Mouse (Mus musculus) hindbrain, embryonic 15.5 days (tissue): ENCODE measurements at regions not wholly inside any gene's neighbourhood (a gene's known extent, or its start where the extent isn't known, plus 50 kb on each side); places are given as distances from the start of the nearest gene placed in this dataset.

Source experiments
- ATAC-seq: fragments of 200-750 bp; cut with Nextera tagmentation; 2 replicates; pipeline ENCODE4 v1.8.0; 2017; ENCODE audit warnings: low read depth, moderate number of reproducible peaks, moderate TSS enrichment; ENCODE audit not compliant: low FRiP score
- H3K27ac ChIP-seq: fragments of 300-500 bp; sonication (generic); replicated peaks from 2 replicates; pipeline ENCODE4 v1.5.1; 2015; ENCODE audit warnings: mild to moderate bottlenecking, inconsistent platforms
- H3K27me3 ChIP-seq: fragments of 300-500 bp; sonication (generic); 2 replicates; pipeline ENCODE4 v1.6.1; 2015; ENCODE audit warnings: control low read depth, inconsistent platforms
- H3K36me3 ChIP-seq: fragments of 300-500 bp; sonication (generic); 2 replicates; pipeline ENCODE4 v1.6.1; 2015; ENCODE audit warnings: control low read depth, inconsistent platforms
- H3K4me1 ChIP-seq: fragments of 300-500 bp; sonication (generic); replicated peaks from 2 replicates; pipeline ENCODE4 v1.6.1; 2015; ENCODE audit warnings: control low read depth, inconsistent platforms
- H3K4me2 ChIP-seq: fragments of 300-500 bp; sonication (generic); 2 replicates; pipeline ENCODE4 v1.6.1; 2015; ENCODE audit warnings: moderate library complexity, mild to moderate bottlenecking, inconsistent platforms
- H3K4me3 ChIP-seq: fragments of 300-500 bp; sonication (generic); 2 replicates; pipeline ENCODE4 v1.5.1; 2015; ENCODE audit warnings: mild to moderate bottlenecking, inconsistent platforms
- H3K9ac ChIP-seq: fragments of 300-500 bp; sonication (generic); 2 replicates; pipeline ENCODE4 v1.6.1; 2015; ENCODE audit warnings: inconsistent platforms
- H3K9me3 ChIP-seq: fragments of 300-500 bp; sonication (generic); 2 replicates; pipeline ENCODE4 v1.6.1; 2016; ENCODE audit warnings: control low read depth, inconsistent platforms
- WGBS: fragments of 180-500 bp; shearing (Covaris S2); methylation state at CpG from one replicate; pipeline ENCODE4 v1.1.7; 2015; 5-methylcytosine and 5-hydroxymethylcytosine counted together

DNA sequence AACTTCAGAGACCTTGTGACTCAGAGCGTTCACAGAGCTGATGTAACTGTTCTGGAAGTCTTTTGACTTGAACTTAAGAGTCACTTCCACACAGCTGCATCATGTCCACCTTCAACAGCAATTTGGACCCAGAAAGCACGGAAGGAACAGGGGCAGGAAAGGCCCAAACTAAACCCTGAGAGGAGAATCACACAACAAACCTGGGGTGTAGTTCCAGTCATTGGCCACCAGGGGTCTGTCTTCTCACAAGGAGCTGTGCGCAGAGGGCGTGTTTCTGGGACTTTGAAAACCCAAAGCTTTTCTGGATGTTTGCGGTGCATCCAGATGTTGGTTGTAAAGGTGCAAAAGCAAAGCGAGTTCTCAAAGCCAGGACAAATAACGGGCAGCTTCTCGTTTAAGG is 231.9 kb upstream of the 1700056E22Rik start:
- Histone ChIP-seq H3K27me3 (0 out of 2 replicates have a peak, but pooled peaks cover 4% of the 10 kb centered on the region), H3K9ac (no peak overlapping the region), H3K4me1 (no peaks in the 10 kb centered on the region; the same call in 1 of the 2 replicates), H3K27ac (no peak overlapping the region), H3K36me3 (no peaks in the 10 kb centered on the region), H3K9me3 (no peaks in the 10 kb centered on the region), H3K4me3 (no peak overlapping the region), H3K4me2 (no peak overlapping the region)
- no peak for ATAC-seq
- 18% methylated on average over 8 of the region's 8 CpGs for WGBS

DNA sequence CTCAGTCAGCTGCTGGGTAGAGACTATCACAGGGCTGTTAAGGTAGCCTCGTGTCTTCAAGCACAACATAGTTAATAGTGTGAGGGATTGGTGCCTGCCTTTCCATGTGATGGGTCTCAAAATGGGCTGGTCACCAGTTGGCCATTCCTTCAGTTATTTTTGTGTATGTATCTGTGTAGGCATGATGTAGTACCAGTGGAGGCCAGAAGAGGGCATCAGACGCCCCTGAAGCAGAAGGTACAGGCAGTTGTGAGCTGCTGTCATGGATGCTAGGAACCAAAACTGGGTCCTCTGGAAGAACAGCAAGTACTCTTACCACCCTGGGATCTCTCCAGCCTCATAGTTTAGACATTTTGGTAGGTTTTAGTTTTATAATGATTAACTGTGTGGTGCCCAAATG is 228.9 kb upstream of the 1700056E22Rik start:
- H3K27me3 ChIP-seq, result 0 out of 2 replicates have a peak, but pooled peaks cover 4% of the 10 kb centered on the region
- 60% methylated on average over 2 of the region's 2 CpGs for WGBS
- no peaks in the 10 kb centered on the region for H3K9me3 ChIP-seq
- no peaks in the 10 kb centered on the region; the same call in 1 of the 2 replicates for H3K4me1 ChIP-seq
- no peak overlapping the region for H3K27ac ChIP-seq
- H3K4me2 ChIP-seq, result no peak overlapping the region
- no peak for ATAC-seq
- H3K9ac ChIP-seq, result no peak overlapping the region
- H3K36me3 ChIP-seq, result no peaks in the 10 kb centered on the region
- no peak overlapping the region for H3K4me3 ChIP-seq

DNA sequence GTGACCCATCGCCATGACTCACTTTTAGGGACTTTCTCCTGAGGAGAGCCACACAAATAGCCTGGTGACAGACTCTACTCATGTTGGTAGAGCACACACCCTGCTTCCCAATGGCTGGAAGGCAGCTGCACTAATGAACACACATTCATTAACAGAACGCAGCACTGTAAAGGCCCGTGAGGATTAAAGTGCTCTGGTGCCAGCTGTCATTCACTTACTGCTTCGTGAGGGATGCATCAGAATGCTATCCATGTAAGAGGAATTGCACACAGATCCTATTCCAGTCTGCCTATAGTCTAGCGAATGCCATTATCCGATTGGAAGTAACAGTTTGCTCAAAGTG is 227.3 kb upstream of the 1700056E22Rik start:
- 0 out of 2 replicates have a peak, but pooled peaks cover 2% of the 10 kb centered on the region for H3K27me3 ChIP-seq
- no peaks in the 10 kb centered on the region for H3K36me3 ChIP-seq
- H3K27ac ChIP-seq, result no peak overlapping the region
- no peak for ATAC-seq
- H3K4me3 ChIP-seq, result no peak overlapping the region
- H3K9me3 ChIP-seq, result no peaks in the 10 kb centered on the region
- WGBS, result 62% methylated on average over 6 of the region's 6 CpGs
- no peaks in the 10 kb centered on the region; the same call in 1 of the 2 replicates for H3K4me1 ChIP-seq
- H3K9ac ChIP-seq, result no peak overlapping the region
- H3K4me2 ChIP-seq, result no peak overlapping the region

DNA sequence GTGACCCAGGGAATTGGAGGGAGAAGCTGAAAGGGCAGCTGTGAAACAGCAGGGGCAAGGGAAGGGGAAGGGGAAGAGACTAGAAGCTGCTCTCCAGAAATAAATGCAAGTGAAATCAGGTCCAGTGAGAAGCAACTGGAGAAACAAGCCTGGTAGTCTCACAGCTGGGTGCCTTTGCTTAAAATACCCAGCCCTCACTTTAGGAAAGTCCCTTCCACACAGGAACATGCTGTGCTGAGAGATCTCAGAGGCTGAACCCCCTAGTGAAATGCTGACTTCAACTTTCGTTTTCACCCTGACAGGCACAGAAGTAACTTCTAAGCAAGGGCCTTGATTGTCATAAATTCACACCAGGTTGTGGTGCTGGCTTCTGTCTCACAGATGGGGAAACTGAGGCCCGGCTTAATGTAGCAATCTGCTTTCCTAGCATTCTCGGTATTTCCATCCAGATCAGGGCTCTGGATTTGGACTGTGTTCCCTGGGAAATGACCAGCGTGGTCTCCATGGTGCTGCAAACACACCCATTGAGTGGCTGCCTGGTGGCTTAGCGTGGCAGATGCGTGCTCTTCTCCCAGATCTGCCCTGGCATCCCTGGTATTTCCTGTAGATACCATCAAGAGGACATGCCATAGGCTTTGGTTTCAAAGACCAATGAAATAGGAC is 226.8 kb upstream of the 1700056E22Rik start:
- Histone ChIP-seq H3K4me2 (no peak overlapping the region), H3K4me1 (no peaks in the 10 kb centered on the region), H3K27me3 (no peaks in the 10 kb centered on the region), H3K27ac (no peak overlapping the region), H3K9me3 (no peaks in the 10 kb centered on the region), H3K36me3 (no peaks in the 10 kb centered on the region), H3K4me3 (no peak overlapping the region), H3K9ac (no peak overlapping the region)
- 83% methylated on average over 6 of the region's 6 CpGs for WGBS
- no peak for ATAC-seq

DNA sequence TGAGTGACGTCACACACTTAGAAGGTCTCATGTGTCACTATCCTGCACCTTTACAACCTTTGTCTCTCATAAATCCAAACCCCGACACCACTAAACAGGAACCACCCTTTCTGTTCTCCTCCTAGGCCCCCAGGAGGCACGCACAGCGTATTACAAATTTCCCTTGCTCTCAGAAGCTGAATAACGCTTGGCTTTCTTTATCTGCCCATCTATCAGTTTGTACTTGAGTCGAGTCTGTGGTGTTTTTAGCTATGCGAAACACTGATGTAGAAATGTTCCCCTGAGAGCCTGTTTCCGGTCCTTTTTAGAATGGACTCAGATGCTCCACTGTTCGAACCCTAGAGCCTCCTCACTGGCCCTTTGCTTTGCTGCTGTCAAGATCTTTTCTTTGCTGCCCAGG is 225.8 kb upstream of the 1700056E22Rik start:
- WGBS, result 87% methylated on average over 9 of the region's 9 CpGs
- no peaks in the 10 kb centered on the region for H3K27me3 ChIP-seq
- no peak for ATAC-seq

DNA sequence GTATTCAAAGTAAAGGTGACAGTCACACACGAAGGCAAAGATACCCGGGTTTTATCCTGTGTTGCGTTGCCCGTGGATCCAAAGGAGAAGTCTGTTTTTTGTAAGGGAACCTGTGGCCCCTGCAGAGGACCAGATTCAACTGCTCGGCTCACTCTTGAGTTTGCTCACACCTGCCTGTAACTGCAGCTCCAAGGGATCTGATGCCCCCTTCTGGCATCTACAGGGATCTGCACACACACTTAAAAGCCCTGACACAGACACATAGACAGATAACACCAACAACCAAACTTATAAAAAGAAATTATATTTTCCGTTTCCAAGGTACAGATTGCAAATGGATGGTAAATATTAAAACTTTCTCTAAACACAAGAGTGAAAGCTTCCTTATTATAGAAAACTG is 223.3 kb upstream of the 1700056E22Rik start:
- Histone ChIP-seq H3K9ac (no peak overlapping the region), H3K27me3 (no peaks in the 10 kb centered on the region), H3K9me3 (no peaks in the 10 kb centered on the region), H3K4me1 (no peaks in the 10 kb centered on the region), H3K36me3 (no peaks in the 10 kb centered on the region), H3K27ac (no peak overlapping the region), H3K4me2 (no peak overlapping the region), H3K4me3 (no peak overlapping the region)
- 94% methylated on average over 6 of the region's 6 CpGs for WGBS
- no peak for ATAC-seq

More for the DNA sequence above, 225.8 kb upstream of the 1700056E22Rik start:
- Histone ChIP-seq H3K4me2 (no peak overlapping the region), H3K9me3 (no peaks in the 10 kb centered on the region), H3K27ac (no peak overlapping the region), H3K4me1 (no peaks in the 10 kb centered on the region), H3K4me3 (no peak overlapping the region), H3K9ac (no peak overlapping the region), H3K36me3 (no peaks in the 10 kb centered on the region)

DNA sequence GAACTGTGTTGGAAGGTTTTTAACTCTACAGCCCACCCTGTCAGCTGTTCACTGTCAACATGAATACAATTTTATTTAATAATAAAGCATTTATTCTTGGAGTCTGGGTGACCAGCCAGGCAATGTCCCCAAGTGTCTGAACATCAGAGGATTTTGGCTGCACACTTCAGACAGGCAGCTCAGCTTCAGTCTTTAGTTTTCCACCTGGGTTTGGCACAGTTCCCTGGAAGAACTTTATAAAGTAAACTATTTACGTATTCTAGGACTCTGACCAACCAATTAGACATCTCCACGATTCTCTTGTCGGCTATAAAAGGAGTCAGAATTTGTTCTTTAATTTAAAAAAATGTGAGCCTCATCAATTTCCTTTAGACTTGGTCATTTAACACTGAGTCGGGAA is 220.8 kb upstream of the 1700056E22Rik start:
- WGBS, result 78% methylated on average over 4 of the region's 4 CpGs
- no peak overlapping the region for H3K4me3 ChIP-seq
- H3K9me3 ChIP-seq, result no peaks in the 10 kb centered on the region
- H3K27ac ChIP-seq, result no peak overlapping the region
- no peak for ATAC-seq
- H3K27me3 ChIP-seq, result no peaks in the 10 kb centered on the region
- H3K4me2 ChIP-seq, result no peak overlapping the region
- H3K4me1 ChIP-seq, result no peaks in the 10 kb centered on the region
- no peaks in the 10 kb centered on the region for H3K36me3 ChIP-seq
- H3K9ac ChIP-seq, result no peak overlapping the region

DNA sequence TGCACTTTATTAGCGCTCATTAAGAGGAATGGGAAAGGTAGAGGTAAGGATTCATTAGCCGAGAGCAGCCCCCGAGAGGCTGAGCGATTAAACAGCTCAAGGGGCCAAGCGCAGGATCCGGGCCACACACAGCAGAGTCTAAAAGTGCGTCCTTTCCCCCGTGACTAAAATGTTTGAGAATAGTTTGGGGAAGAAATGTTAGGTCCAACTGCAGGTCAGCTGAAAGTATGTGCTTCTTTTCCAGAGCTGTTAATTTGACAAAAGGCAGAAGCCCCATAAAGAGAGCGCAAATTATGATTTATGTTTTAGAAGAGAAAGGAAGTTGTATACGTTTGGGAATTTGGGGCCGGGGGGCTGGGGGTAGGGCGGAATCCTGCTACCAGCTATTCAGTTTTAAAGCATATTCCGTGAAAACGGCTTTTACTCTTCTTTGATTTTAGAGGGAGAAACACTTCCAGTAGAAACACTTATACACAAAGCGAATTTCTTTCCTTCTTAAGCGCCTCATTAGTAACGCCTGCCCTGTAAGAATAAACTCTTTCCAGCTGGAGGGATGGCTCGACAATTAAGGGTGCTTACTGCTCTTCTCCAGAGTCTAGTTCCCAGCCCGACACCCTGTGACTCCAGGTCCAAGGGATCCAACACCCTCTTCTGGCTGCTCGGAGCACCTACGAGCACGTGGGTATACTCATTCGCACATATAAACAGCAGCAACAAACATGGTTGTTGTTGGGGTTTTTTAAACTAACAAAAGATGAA is 210.8 kb upstream of the 1700056E22Rik start:
- Histone ChIP-seq H3K36me3 (no peaks in the 10 kb centered on the region), H3K27ac (no peak overlapping the region), H3K9ac (no peak overlapping the region), H3K27me3 (no peaks in the 10 kb centered on the region), H3K4me3 (no peak overlapping the region), H3K9me3 (no peaks in the 10 kb centered on the region), H3K4me1 (peaks cover 6% of the 10 kb centered on the region; the same call in 1 of the 2 replicates), H3K4me2 (no peak overlapping the region)
- WGBS, result 78% methylated on average over 23 of the region's 23 CpGs
- no peak for ATAC-seq

DNA sequence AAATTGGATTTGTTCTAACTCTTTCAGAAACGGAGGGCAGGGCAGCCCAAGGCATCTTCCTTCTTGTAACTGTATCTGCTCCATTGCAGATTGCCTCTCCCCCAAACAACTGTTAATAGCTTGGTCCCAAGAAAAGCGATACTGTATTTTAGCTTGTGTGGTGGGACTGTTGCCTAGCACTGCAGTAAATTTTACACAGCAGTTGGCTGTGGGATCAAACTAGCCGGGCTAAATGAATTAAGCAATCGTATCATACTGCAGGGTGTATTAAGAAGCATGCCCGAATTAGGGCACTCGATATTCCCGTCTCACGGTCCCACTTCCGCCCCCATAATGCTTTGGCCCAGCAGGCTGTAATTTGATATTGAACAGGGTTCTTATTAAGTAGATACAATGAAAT is 210.2 kb upstream of the 1700056E22Rik start:
- H3K4me3 ChIP-seq, result no peak overlapping the region
- no peak overlapping the region for H3K4me2 ChIP-seq
- no peak overlapping the region for H3K27ac ChIP-seq
- no peak for ATAC-seq
- no peaks in the 10 kb centered on the region for H3K36me3 ChIP-seq
- 72% methylated on average over 9 of the region's 9 CpGs for WGBS
- peaks cover 6% of the 10 kb centered on the region; the same call in 1 of the 2 replicates for H3K4me1 ChIP-seq
- H3K9ac ChIP-seq, result no peak overlapping the region
- no peaks in the 10 kb centered on the region for H3K27me3 ChIP-seq
- no peaks in the 10 kb centered on the region for H3K9me3 ChIP-seq

DNA sequence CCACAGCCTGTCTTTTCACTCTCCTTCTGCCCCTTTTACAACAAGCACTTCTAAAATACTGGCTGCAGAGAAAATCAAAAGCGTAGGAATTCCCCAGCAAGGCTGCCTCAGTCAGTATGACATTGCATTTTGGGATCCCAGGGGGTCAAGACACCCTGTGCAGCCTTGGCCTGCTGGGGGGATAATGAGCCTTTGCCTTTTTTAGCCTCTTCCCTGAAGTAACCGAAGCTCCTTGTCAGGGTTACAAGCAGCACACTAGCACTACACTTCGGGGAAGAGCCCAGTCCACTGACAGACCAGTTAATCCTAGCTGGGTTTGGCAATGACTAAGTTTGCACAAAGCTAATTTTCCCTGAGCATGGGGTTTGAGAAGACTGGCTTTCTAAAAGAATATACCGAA is 207.7 kb upstream of the 1700056E22Rik start:
- 63% methylated on average over 4 of the region's 4 CpGs for WGBS

DNA sequence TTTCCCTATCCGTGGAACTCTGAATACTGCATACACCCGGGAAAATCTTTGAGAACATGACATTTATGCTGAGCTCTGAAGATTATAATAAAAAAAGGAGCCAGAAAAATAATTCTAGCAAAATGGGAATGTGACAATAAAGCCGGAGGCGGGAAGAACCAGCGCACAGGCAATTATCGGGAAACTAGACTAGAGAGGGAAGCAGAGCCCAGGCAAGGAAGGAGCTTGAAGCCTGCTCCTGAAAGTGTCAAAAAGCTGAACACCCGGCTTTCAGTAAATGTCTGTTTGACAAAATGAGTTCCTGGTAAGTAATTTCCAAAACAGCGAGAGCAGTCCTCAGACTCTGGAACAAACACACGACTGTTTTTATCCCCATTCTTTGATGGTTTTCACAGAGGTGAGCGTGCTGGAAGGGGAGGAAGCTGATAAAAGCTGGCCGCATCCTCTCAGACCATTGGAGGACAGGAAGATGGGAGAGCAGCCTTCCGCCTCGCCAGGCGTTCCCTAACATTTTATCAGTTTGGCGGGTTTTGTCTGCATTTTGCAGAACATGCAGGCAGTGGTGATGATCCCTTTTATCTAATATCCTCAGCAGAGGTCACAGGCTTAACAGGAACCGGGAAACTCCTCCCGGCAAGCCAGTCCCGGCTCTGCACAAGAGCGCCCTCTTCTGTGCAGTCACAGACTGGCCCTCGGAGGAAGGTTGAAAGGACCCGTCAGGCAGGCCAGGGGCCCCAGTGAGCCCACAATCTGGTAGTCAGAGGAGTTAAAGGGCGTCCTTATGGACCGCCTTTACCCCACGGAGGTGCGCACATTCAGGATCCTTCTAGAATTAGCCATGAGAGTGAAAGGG is 201.3 kb upstream of the 1700056E22Rik start:
- Histone ChIP-seq H3K4me1 (peaks cover 15% of the 10 kb centered on the region; the same call in 1 of the 2 replicates), H3K36me3 (no peaks in the 10 kb centered on the region), H3K27me3 (no peaks in the 10 kb centered on the region), H3K9me3 (no peaks in the 10 kb centered on the region), H3K27ac (0 out of 2 replicates have a peak overlapping the region, but pooled peaks have one; percentile 15), H3K4me3 (peak overlapping the region; percentile 23), H3K9ac (0 out of 2 replicates have a peak overlapping the region, but pooled peaks have one; percentile 18), H3K4me2 (peak overlapping the region; percentile 50)
- peak; percentile 72 for ATAC-seq
- 18% methylated on average over 25 of the region's 25 CpGs for WGBS

More for the DNA sequence above, 207.7 kb upstream of the 1700056E22Rik start:
- ATAC-seq, result no peak
- Histone ChIP-seq H3K9me3 (no peaks in the 10 kb centered on the region), H3K27me3 (no peaks in the 10 kb centered on the region), H3K4me1 (peaks cover 6% of the 10 kb centered on the region; the same call in 1 of the 2 replicates), H3K4me2 (no peak overlapping the region), H3K9ac (no peak overlapping the region), H3K27ac (no peak overlapping the region), H3K36me3 (no peaks in the 10 kb centered on the region), H3K4me3 (no peak overlapping the region)
